Mouse (Mus musculus): ENCODE data around the gene Olfr764-ps1. TPM values are rescaled to one million over a fixed set of nuclear protein-coding genes. Genes with fewer than 3 reads are reported as not detected.
A peak's percentile ranks its signal among the peaks of the same experiment; 100 is the strongest.
"Not testable (repeated sequence)": the region's sequence is repeated elsewhere in the genome, so short reads cannot be mapped to it uniquely, and the experiment has no call there.

Olfr764-ps1 gene
- polyA plus RNA-seq (2012; rRNA removed), result not detected in 2 replicates

DNA sequence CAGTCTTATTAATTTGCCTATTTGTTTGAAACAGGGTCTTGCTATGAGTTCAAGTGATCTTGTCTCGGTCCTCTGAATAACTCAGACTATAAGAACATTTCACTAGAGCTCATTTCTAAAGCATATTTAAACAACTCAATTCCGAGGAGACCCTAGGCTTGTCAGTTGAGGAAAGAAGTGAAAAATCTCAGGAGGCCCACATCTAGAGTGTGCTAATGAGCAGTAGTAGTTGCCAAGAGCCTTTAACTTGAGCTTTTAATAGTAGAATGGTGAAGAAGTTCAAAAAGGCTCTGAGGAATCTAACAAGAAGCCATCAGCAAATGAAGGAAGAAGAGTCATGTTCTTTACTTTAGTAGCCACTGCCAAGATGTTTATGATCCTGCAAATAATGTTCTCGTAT, at the start of gene Olfr764-ps1:
Olfr764-ps1 (minus strand) TSS at position 101 of the 400 bp plus-strand sequence.
- DNase-seq (ENCODE audit: extremely low spot score in 1 of 2, low spot score in 1 of 2), result no peak

DNA sequence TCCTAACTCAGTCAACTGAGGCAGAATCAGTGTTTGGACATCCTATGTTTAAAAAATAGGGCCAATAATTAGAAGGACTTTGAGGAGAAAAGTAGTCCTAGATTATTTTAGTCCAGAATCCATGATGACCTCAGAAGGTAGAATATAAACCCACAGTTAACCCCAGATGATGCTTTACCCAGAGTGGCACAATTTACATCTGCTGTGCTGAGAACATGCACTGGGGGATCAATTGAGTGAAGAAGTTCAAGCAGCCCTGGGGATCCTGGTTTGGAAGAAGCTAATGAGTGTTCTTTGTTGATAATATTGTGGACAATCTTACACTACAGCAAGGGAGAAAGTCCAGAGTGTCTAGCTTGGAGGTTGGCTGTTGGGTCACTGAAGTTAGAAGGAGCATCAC, 43.1 kb upstream of the Olfr764-ps1 start, which contains the start of gene Olfr767:
Olfr767 (minus strand) TSS at position 101 of the 400 bp plus-strand sequence.
- DNase-seq (ENCODE audit: extremely low spot score in 1 of 2, low spot score in 1 of 2), result not testable (repeated sequence)

DNA sequence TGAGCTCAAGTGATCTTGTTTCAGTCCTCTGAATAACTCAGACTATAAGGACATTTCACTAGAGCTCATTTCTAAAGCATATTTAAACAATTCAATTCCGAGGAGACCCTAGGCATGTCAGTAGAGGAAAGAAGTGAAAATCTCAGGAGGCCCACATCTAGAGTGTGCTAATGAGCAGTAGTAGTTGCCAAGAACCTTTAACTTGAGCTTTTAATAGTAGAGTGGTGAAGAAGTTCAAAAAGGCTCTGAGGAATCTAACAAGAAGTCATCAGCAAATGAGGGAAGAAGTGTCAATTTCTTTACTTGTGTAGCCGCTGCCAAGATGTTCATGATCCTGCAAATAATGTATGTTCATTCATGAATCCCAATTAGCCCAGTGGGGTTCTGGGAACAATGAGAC, 29.2 kb upstream of the Olfr764-ps1 start, which contains the start of gene Olfr766-ps1:
Olfr766-ps1 (minus strand) TSS at position 101 of the 400 bp plus-strand sequence.
- DNase-seq (ENCODE audit: extremely low spot score in 1 of 2, low spot score in 1 of 2), result no peak

DNA sequence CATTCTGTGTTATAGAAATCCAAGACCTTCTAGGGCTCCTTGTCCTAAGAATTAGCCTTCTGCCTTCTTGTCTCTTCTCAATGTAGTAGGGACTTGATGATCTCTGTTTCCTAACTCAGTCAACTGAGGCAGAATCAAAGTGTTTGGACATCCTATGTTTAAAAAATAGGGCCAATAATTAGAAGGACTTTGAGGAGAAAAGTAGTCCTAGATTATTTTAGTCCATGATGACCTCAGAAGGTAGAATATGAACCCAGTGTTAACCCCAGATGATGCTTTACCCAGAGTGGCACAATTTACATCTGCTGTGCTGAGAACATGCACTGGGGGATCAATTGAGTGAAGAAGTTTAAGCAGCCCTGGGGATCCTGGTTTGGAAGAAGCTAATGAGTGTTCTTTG, 10.2 kb upstream of the Olfr764-ps1 start, which contains the start of gene Olfr765:
Olfr765 (minus strand) TSS at position 101 of the 400 bp plus-strand sequence.
- not testable (repeated sequence) for DNase-seq (ENCODE audit: extremely low spot score in 1 of 2, low spot score in 1 of 2)

DNA sequence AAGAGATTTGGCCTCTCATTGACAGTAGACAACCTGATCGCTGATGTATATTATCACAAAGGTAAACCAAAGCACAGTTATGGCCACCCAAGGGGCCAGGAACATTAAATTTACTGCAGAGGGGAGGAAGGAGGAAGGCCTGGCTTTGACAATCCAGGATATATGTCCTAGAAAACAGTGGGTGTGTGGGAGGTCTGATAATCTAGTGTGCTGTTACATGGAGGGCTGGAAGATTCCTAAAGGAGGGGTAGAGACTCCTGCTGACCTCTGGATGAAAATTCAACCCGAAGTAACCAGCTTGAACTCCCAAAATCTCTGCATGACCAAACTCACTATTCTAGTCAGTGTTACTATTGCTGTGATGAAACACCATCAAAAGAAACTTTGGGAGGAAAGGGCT, 11.4 kb downstream of the Olfr764-ps1 start:
- DNase-seq (ENCODE audit: extremely low spot score in 1 of 2, low spot score in 1 of 2), result no peak

DNA sequence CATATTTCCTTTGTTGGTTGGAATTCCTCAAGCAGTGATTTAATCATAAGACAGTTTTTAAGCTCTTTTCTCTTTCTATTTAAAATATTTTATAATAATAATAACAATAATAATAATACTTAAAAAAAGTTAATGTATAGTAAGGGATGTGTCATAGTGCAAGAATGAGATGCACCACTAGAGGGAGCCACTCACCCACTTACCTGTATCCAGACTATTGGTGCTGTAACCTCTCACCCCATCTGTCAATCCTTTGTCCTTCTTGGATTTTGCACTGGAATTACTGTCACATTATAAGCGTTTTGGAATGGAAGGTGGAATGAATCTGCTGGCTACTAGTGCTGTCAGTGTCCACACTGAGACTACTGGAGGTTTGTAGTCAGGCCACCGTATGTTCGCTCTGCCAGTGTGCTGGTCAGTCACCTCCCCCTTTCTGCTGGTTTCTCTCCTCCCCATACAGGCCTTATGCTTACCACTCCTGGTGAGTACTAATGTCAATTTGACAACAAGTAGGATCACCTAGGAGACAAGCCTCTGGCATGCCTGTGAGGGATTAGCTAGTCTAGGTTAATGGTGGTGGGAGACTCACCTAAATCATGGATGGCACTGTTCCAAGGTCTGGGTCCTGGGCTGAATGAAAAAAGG, 13.6 kb downstream of the Olfr764-ps1 start:
- peak in 1 of 2 experiments; percentile 74 for DNase-seq (ENCODE audit: extremely low spot score in 1 of 2, low spot score in 1 of 2)

DNA sequence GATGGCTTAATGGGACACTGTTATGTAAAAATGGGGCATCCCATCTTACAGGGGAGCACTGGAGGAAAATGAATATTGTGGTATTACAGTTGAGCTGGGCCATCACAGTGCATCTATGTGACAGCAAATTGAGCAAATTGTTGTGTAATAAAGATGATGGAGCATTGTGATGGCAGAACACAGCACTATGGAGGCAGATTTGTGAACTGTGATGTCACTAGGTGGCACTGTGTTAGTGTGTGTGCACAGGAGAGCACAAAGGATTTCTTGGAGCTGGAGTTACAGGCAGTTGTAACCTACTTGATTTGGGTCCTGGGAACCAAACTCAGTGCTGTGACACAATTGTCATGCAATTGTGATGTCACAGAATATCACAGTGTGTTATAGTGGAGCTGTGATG, 16.4 kb downstream of the Olfr764-ps1 start:
- DNase-seq (ENCODE audit: extremely low spot score in 1 of 2, low spot score in 1 of 2), result no peak

DNA sequence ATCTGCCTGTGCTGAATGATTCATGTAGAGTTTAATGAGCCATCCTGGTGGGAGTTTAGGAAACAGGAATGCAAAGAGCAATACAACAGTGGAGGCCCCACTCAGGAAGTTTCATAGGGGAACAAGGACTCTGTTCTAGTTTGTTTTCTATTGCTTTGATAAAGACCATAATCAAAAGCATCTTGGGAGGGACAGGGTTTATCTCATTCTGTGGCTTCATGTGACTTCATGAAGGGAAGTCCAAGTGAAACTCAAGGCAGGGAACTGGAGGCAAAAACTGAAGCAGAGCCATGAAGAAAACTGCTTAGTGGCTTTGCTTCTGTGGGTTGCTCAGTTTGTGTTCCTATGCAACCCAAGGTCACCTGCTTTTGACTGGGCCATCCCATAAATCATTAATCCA, 25.2 kb downstream of the Olfr764-ps1 start:
- DNase-seq (ENCODE audit: extremely low spot score in 1 of 2, low spot score in 1 of 2), result no peak

DNA sequence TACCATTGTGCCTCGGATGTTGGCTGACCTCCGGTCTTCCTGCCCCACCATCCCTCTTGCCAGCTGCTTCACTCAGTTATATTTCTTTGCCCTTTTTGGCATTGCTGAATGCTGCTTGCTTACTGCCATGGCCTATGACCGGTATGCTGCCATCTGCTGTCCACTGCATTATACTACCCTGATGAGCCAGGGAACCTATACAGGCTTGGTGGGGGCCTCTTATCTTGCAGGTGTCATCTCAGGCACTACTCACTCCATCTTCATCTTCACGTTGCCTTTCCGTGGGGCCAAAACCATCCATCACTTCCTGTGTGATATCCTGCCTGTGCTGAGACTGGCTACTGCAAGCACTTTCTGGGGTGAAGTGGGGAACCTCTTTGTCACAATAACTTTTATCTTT, 28.2 kb downstream of the Olfr764-ps1 start:
- DNase-seq (ENCODE audit: extremely low spot score in 1 of 2, low spot score in 1 of 2), result not testable (repeated sequence)

DNA sequence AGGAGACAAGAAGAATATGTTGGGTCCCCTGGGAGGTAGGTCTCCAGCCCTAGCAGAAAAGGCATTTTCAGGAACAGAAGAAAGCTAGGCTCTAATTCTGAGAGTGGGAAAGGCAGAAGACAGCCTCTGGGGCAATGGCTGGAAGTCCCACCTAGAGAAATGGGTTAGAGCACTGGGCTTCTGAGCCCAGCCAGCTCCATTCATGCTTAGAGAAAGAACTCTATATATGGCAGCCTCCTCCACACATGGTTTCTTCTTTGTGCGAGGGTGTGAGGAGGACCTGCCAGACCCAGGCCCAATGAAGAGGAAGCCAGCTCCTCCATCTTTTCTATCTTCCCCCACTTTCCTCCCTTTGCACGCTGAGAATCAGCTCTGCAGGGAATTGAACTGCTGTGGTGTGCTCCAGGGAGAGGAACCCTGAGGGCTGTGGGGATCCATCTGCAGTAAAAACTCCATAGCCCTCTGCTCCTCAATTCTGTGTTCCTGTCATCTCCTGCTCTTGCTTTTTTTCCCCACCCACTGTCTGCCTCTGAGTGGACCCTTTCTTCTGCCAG, 29.3 kb downstream of the Olfr764-ps1 start, which contains the start of gene Olfr763:
Olfr763 (plus strand) TSS at position 504 of the 554 bp plus-strand sequence.
- no peak for DNase-seq (ENCODE audit: extremely low spot score in 1 of 2, low spot score in 1 of 2)

DNA sequence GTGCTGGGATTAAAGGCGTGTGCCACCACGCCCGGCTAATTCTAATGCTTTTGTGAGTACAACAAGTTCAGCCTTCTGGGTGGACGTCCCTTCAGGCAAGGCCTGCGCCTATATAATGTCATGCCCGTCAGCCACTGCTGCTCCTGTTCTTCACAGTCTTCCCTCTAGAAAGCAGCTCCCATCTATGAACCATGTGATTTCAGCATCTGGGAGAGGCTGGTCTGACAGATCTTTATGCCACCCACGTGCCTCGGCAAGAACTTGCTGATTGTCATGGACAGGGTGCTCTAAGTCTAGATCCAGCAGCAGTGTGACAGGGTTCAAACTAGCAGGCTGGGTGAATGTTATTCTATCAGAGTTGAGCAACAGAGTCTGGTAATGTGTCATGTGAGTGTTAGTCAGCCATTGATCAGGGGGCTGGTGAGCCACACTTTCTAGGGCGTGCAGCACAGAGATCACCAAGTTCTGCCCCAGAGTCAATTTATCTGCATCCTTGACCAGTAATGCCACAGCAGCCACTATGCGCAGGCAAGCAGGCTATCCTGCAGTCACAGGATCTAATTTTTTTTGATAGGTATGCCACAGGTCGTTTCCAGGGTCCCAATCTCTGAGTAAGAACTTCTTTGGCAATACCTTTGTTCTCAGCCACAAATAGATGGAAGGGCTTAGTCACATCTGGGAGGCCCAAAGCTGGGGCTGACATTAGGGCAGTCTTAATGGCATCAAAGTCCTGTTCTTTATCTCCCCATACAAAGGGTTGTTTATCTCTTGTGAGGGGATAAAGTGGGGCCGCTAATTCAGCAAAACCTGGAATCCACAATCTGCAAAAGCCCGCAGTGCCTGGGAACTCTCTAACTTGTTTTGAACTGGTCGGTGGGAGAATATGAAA, 35.4 kb downstream of the Olfr764-ps1 start:
- DNase-seq (ENCODE audit: extremely low spot score in 1 of 2, low spot score in 1 of 2), result no peak

DNA sequence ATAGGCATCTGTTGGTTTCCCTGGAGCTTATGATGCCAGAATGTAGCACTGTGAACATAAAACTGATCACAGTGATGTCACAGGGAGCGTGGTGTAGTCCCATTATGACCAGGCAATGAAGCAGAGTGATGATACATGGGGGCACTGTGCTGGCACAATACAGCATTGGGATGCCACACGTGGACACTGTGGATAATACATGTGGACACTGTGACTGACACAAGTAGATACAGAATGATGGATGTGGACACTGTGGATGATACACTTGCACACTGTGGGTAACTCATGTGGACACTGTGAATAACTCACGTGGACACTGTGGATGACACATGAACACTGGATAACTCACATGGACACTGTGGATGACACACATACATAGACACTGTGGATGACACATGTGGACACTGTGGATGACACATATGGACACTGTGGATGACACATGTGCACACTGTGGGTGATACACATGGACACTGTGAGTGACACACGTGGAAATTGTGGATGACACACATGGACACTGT, 43.1 kb downstream of the Olfr764-ps1 start:
- DNase-seq (ENCODE audit: extremely low spot score in 1 of 2, low spot score in 1 of 2), result no peak

DNA sequence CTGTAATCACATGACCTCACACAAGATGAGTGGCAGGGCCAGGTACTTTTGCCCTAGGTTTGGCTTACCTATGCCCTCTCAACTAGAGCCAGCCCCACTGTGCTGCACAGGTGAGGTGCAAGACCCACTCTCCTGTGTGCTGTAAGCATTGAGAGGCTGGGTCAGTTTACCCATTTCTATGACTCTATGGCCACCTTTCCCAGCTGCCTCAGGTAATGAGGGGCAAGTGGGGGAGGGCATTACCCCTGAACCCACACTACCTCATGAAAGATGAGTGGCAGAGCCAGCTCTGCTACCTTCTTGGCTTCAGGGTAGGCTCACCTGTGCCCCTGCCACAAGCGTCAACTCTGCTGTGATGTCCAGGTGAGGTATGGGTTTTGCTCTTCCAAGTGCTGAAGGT, 43.9 kb downstream of the Olfr764-ps1 start:
- DNase-seq (ENCODE audit: extremely low spot score in 1 of 2, low spot score in 1 of 2), result no peak

DNA sequence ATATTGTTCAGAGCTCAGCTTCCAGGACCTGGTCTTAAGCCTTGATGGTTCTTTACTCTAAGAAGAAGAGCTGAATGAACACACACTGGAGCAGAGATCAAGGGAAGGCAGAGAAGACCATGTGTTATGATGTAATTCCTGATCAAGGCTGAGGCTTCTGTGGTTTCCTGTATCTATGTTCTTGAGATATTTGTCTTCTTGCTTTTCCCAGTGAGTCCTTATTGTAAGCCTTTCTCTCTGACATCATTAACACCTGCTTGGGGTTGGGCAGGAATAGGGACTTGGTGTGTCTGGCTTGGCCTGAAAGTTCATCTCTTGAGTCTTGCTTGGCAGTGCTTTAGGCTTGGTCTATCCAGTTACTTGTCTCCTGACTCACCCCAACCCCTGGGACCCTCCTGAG, 48.7 kb downstream of the Olfr764-ps1 start:
- no peak for DNase-seq (ENCODE audit: extremely low spot score in 1 of 2, low spot score in 1 of 2)

DNA sequence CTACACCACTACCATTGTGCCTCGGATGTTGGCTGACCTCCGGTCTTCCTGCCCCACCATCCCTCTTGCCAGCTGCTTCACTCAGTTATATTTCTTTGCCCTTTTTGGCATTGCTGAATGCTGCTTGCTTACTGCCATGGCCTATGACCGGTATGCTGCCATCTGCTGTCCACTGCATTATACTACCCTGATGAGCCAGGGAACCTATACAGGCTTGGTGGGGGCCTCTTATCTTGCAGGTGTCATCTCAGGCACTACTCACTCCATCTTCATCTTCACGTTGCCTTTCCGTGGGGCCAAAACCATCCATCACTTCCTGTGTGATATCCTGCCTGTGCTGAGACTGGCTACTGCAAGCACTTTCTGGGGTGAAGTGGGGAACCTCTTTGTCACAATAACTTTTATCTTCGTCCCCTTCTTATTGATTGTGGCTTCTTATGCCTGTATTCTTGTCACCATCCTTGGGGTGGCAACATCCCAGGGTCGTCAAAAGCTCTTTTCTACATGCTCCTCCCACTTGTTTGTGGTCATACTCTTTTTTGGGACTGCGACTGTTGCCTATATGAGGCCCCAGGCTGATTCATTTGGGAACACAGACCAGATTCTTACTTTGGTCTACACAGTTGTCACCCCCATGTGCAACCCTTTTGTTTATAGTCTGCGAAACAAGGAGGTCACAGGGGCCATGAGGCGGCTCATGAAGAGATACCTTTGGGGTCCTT, 49.4 kb downstream of the Olfr764-ps1 start:
- not testable (repeated sequence) for DNase-seq (ENCODE audit: extremely low spot score in 1 of 2, low spot score in 1 of 2)

DNA sequence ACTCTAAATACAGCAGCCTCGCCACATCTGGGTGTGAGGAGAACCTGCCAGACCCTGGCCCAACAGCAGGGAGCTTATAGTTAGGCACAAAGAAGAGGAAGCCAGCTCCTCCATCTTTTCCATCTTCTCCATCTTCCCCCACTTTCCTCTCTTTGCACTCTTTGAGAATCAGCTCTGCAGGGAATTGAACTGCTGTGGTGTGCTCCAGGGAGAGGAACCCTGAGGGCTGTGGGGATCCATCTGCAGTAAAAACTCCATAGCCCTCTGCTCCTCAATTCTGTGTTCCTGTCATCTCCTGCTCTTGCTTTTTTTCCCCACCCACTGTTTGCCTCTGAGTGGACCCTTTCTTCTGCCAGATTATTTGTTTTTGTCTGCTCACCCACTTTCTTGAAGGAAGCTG, 50.6 kb downstream of the Olfr764-ps1 start, which contains the start of gene Olfr9:
Olfr9 (plus strand) TSS at position 301 of the 400 bp plus-strand sequence.
- not testable (repeated sequence) for DNase-seq (ENCODE audit: extremely low spot score in 1 of 2, low spot score in 1 of 2)

All from frontal cortex, adult 2 months (tissue).